In genomic region chr11:82573126-82573525, GRCm38 (mm10) we compare ENCODE assay signal across 18 mouse cellular contexts.
DNase-seq lines count a peak whose midpoint lies in the region; ATAC-seq lines count a peak whose summit lies in the region.
"Had no signal": no experiment of that assay in that cellular context is flagged by ENCODE, and none has a peak within 500 bp of the region (broad histone marks: within the 10 kb centered on the region; RNA-seq: fewer than 3 reads in every experiment).

No protein-coding gene starts in this region.

- no peak overlapping the region for H3K27ac ChIP-seq in midbrain, embryonic 11.5 days (ENCODE audit: low read depth, low read length)
- no peak overlapping the region for H3K27ac ChIP-seq in midbrain, embryonic 10.5 days (replicated peaks)

- intact Hi-C loops in heart, postnatal 36 days (cut with DNase I): no loop called here

- no peaks in the 10 kb centered on the region for H3K27me3 ChIP-seq in midbrain, embryonic 11.5 days (ENCODE audit: control insufficient read depth, insufficient read depth, low read length)
- H3K27me3 ChIP-seq in midbrain, embryonic 10.5 days (ENCODE audit: low read depth, poor library complexity, severe bottlenecking): peaks cover 76% of the 10 kb centered on the region

- no peak for ATAC-seq in midbrain, embryonic 11.5 days (ENCODE audit: low FRiP score)
- ATAC-seq: activated CD4-positive, CD25-positive, alpha-beta regulatory T cell, adult 4 months; CD4-positive, CD25-positive, alpha-beta regulatory T cell, adult 4 months; Patski had no signal

- H3K4me2 ChIP-seq in midbrain, embryonic 11.5 days: no peak overlapping the region

- no peak overlapping the region for H3K9ac ChIP-seq in midbrain, embryonic 11.5 days (ENCODE audit: low read length)

- H3K9me3 ChIP-seq in midbrain, embryonic 11.5 days (ENCODE audit: control insufficient read depth, low read length): no peaks in the 10 kb centered on the region
- no peaks in the 10 kb centered on the region for H3K9me3 ChIP-seq in midbrain, embryonic 10.5 days (replicated peaks)

- H3K4me1 ChIP-seq in midbrain, embryonic 11.5 days (ENCODE audit: control insufficient read depth, insufficient read depth, low read length): no peaks in the 10 kb centered on the region
- peaks cover 39% of the 10 kb centered on the region for H3K4me1 ChIP-seq in midbrain, embryonic 10.5 days

- H3K36me3 ChIP-seq in midbrain, embryonic 11.5 days (ENCODE audit: control insufficient read depth, insufficient read depth, low read length): no peaks in the 10 kb centered on the region
- H3K36me3 ChIP-seq in midbrain, embryonic 10.5 days: no peaks in the 10 kb centered on the region
- H3K36me3 ChIP-seq: G1E had no signal

- H3K4me3 ChIP-seq in midbrain, embryonic 11.5 days (ENCODE audit: low read depth, low read length): no peak overlapping the region
- H3K4me3 ChIP-seq in midbrain, embryonic 10.5 days: no peak overlapping the region

- DNase-seq in heart, adult 11 months: peak; percentile 54
- DNase-seq in heart, postnatal 36 days: no peak
- DNase-seq in midbrain, embryonic 11.5 days (ENCODE audit: low spot score, missing footprints): peak; percentile 53
- no peak for DNase-seq in midbrain, embryonic 10.5 days (ENCODE audit: low spot score)
- DNase-seq: adrenal gland, adult 2 months; adrenal gland, adult 8-10 months; adrenal gland, postnatal 10 days; adrenal gland, postnatal 14 days; adrenal gland, postnatal 25 days; adrenal gland, postnatal 36 days; B cell, adult 2 months; cerebellum, adult 11 months; cerebellum, adult 11-12 months; cerebellum, adult 18-20 months had no signal

- 80% methylated on average over 4 of the region's 4 CpGs for WGBS in midbrain, embryonic 11.5 days
- WGBS in midbrain, embryonic 10.5 days: 81% methylated on average over 4 of the region's 4 CpGs

Comparison
In these comparisons a context has a peak if more than half of its experiments do, and no peak if none do; other contexts are left out.
1. DNase-seq: peak in heart, adult 11 months (single experiment) and midbrain, embryonic 11.5 days (single experiment); none in heart, postnatal 36 days (0 of 2) and midbrain, embryonic 10.5 days (single experiment).